Mouse (Mus musculus) left cerebral cortex, postnatal 4 days (tissue): ENCODE results near the gene Tmem200c. TPM values are rescaled to one million over a fixed set of nuclear protein-coding genes. Genes with fewer than 3 reads are reported as not detected.

ENCODE experiments used
- DNase-seq: peaks from one replicate; pipeline ENCODE4 v3.0.0-alpha.2; 2022
- intact Hi-C: fragments of 180-260 bp; cut with DNase I; formaldehyde crosslinking; loops from one replicate; pipeline ENCODE4 v1.15.1; 2025
- total RNA-seq, 2 experiments: library from RNA; stranded (reverse); gene quantifications; 2 replicates each; pipeline ENCODE4 v1.2.3; 2021

Gene Tmem200c
- total RNA-seq, 2 experiments from 2014 or later, result 16.6 to 20.1 TPM

- intact Hi-C loops, result loop anchor here (5.0 to 10.0 kb wide), 2 partner anchors 224 to 461 kb away; no protein-coding TSS in a partner anchor
- no peak for DNase-seq
Observed at GRCm38 (mm10) chr17:68883474-68884083, 57.2 kb downstream of the Tmem200c start.

GRCm38 (mm10) chr17:68890672-68891071 lies 64.2 kb downstream of the Tmem200c start:
- DNase-seq, result no peak
- intact Hi-C loops, result no loop called here

Other genes starting within 250 kb of the Tmem200c start
- gene Epb41l3, start 249.1 kb downstream of the Tmem200c start, total RNA-seq, result 10 to 100 TPM; 80.3 to 94.5 TPM